ENCODE assay signal across 8 mouse cellular contexts in genomic region chr7:44895206-44895592, GRCm38 (mm10). TPM values are rescaled to one million over a fixed set of nuclear protein-coding genes. Genes with fewer than 3 reads are reported as not detected.
DNase-seq lines count a peak whose midpoint lies in the region; ATAC-seq and TF ChIP-seq lines count a peak whose summit lies in the region.

No protein-coding gene starts in this region.

- peaks cover 24% of the 10 kb centered on the region for H3K36me3 ChIP-seq in heart, embryonic 13.5 days
- H3K36me3 ChIP-seq in MEL (ENCODE audit: control insufficient read depth in 1 of 2, insufficient read depth in 2 of 2, low read length in 2 of 2): peaks cover 0 to 10% of the 10 kb centered on the region in 2 experiments; a peak in 2 of 4 replicates
- peaks cover 15% of the 10 kb centered on the region for H3K36me3 ChIP-seq in forebrain, postnatal 0 days (ENCODE audit: insufficient read depth)
- peaks cover 12% of the 10 kb centered on the region for H3K36me3 ChIP-seq in liver, embryonic 16.5 days (ENCODE audit: control insufficient read depth, insufficient read depth)

- no peaks in the 10 kb centered on the region for H3K27me3 ChIP-seq in heart, embryonic 13.5 days (replicated peaks)
- H3K27me3 ChIP-seq in MEL (ENCODE audit: control insufficient read depth in 1 of 2, insufficient read depth in 2 of 2, low read length in 2 of 2): no peaks in the 10 kb centered on the region
- H3K27me3 ChIP-seq in forebrain, postnatal 0 days (ENCODE audit: insufficient read depth, low read length): no peaks in the 10 kb centered on the region
- no peaks in the 10 kb centered on the region for H3K27me3 ChIP-seq in liver, embryonic 16.5 days (ENCODE audit: control insufficient read depth, insufficient read depth, low read depth, low read length)

- H3K79me2 ChIP-seq in MEL (ENCODE audit: control insufficient read depth, insufficient read depth, low read length, poor library complexity): peaks cover 20% of the 10 kb centered on the region

- TF ChIP-seq RAD21 in MEL (IDR thresholded peaks at IDR 0.05; ENCODE audit: low read depth, low read length): no peak

- peaks cover 53% of the 10 kb centered on the region for H3K4me1 ChIP-seq in heart, embryonic 13.5 days
- H3K4me1 ChIP-seq in MEL (ENCODE audit: control insufficient read depth in 1 of 2, insufficient read depth in 2 of 2, low read length in 2 of 2): peaks cover 0 to 25% of the 10 kb centered on the region in 2 experiments; a peak in 2 of 4 replicates
- peaks cover 38% of the 10 kb centered on the region for H3K4me1 ChIP-seq in forebrain, postnatal 0 days (ENCODE audit: insufficient read depth)
- peaks cover 50% of the 10 kb centered on the region for H3K4me1 ChIP-seq in liver, embryonic 16.5 days (ENCODE audit: control insufficient read depth, low read depth, low read length)

- no peak for DNase-seq in heart, adult 9 months (ENCODE audit: low spot score in 2 of 2)
- DNase-seq in MEL (ENCODE audit: low read depth, low spot score): no peak
- DNase-seq in forebrain, postnatal 0 days: no peak
- no peak for DNase-seq in frontal cortex, postnatal 14 days (ENCODE audit: low spot score in 2 of 2)
- no peak for DNase-seq in layer of hippocampus, postnatal 36 days
- DNase-seq in MN1 (ENCODE audit: low spot score): no peak

- H3K27ac ChIP-seq in heart, embryonic 13.5 days (replicated peaks): peak overlapping the region; percentile 89
- H3K27ac ChIP-seq in MEL (ENCODE audit: control insufficient read depth, low read depth, low read length): peak overlapping the region; percentile 59
- peak overlapping the region; percentile 92 for H3K27ac ChIP-seq in forebrain, postnatal 0 days (ENCODE audit: low read depth, low read length)
- no peak overlapping the region for H3K27ac ChIP-seq in liver, embryonic 16.5 days (ENCODE audit: low read length)

- no peak overlapping the region for H3K9ac ChIP-seq in heart, embryonic 13.5 days
- no peak overlapping the region for H3K9ac ChIP-seq in MEL (ENCODE audit: control insufficient read depth, low read depth, low read length, poor library complexity, severe bottlenecking)
- H3K9ac ChIP-seq in forebrain, postnatal 0 days: peak overlapping the region; percentile 64; the same call in 1 of the 2 replicates
- H3K9ac ChIP-seq in liver, embryonic 16.5 days (ENCODE audit: low read depth, low read length): no peak overlapping the region

- no peak for TF ChIP-seq EP300 in MEL (IDR thresholded peaks at IDR 0.05; ENCODE audit: low read depth in 1 of 2, low read length in 2 of 2)

- no peak for ATAC-seq in heart, embryonic 13.5 days (ENCODE audit: extremely low read depth, insufficient number of reproducible peaks, low FRiP score, low TSS enrichment)
- no peak for ATAC-seq in forebrain, postnatal 0 days
- ATAC-seq in liver, embryonic 16.5 days (ENCODE audit: low read depth): no peak

- no peaks in the 10 kb centered on the region for H3K9me3 ChIP-seq in heart, embryonic 13.5 days
- H3K9me3 ChIP-seq in MEL (replicated peaks; ENCODE audit: insufficient read depth, low read length): no peaks in the 10 kb centered on the region
- H3K9me3 ChIP-seq in forebrain, postnatal 0 days (ENCODE audit: low read length): no peaks in the 10 kb centered on the region
- no peaks in the 10 kb centered on the region for H3K9me3 ChIP-seq in liver, embryonic 16.5 days (replicated peaks; ENCODE audit: control insufficient read depth, low read length)

- no peak for TF ChIP-seq CTCF in MEL (IDR thresholded peaks at IDR 0.05 in 2 of 3, conservative IDR thresholded peaks at IDR 0.05 in 1 of 3; ENCODE audit: control insufficient read depth in 1 of 3, insufficient read depth in 1 of 3, low read depth in 2 of 3, low read length in 3 of 3, poor library complexity in 1 of 3, severe bottlenecking in 1 of 3)
- TF ChIP-seq CTCF in forebrain, postnatal 0 days (IDR thresholded peaks at IDR 0.05; ENCODE audit: low read depth): no peak

- peak overlapping the region; percentile 76 for H3K4me2 ChIP-seq in heart, embryonic 13.5 days
- peak overlapping the region; percentile 71 for H3K4me2 ChIP-seq in forebrain, postnatal 0 days (ENCODE audit: low read depth)
- peak overlapping the region; percentile 83 for H3K4me2 ChIP-seq in liver, embryonic 16.5 days (ENCODE audit: low read depth, low read length)

- TF ChIP-seq POLR2A in MEL (IDR thresholded peaks at IDR 0.05; ENCODE audit: control insufficient read depth in 1 of 2, insufficient read depth in 1 of 2, low read depth in 1 of 2, low read length in 2 of 2, poor library complexity in 1 of 2): no peak

- peak overlapping the region; percentile 67 for H3K4me3 ChIP-seq in heart, embryonic 13.5 days
- H3K4me3 ChIP-seq in MEL (ENCODE audit: control insufficient read depth in 1 of 2, insufficient read depth in 1 of 2, low read depth in 2 of 2, low read length in 2 of 2): peak overlapping the region; percentile 72 to 88
- H3K4me3 ChIP-seq in forebrain, postnatal 0 days (ENCODE audit: low read depth, low read length): peak overlapping the region; percentile 62
- H3K4me3 ChIP-seq in liver, embryonic 16.5 days (ENCODE audit: low read depth, low read length): peak overlapping the region; percentile 69; the same call in 1 of the 2 replicates

- 75% methylated on average over 7 of the region's 7 CpGs for WGBS in heart, embryonic 13.5 days
- WGBS in forebrain, postnatal 0 days: 13% methylated on average over 7 of the region's 7 CpGs
- 74% methylated on average over 7 of the region's 7 CpGs for WGBS in liver, embryonic 16.5 days (ENCODE audit: insufficient replicate concordance)

TF ChIP-seq in MEL, 35 proteins besides CTCF, POLR2A, EP300 and RAD21 (continues in another document):
- TF ChIP-seq NRF1 (IDR thresholded peaks at IDR 0.05; ENCODE audit: insufficient read depth, low read depth, low read length, poor library complexity, severe bottlenecking) (no peak), GATA1 (IDR thresholded peaks at IDR 0.05; ENCODE audit: low read depth, low read length) (no peak), TAL1 (IDR thresholded peaks at IDR 0.05; ENCODE audit: low read length) (no peak), MYC (IDR thresholded peaks at IDR 0.05; ENCODE audit: low read depth, low read length) (no peak), CHD2 (IDR thresholded peaks at IDR 0.05; ENCODE audit: low read length) (no peak), UBTF (IDR thresholded peaks at IDR 0.05; ENCODE audit: borderline replicate concordance, insufficient read depth, low read depth, low read length) (no peak)

RNA-seq across cellular contexts. Expression of gene Fuz, which starts 0.7 kb away (rescaled TPM):
- polyA plus RNA-seq in heart, embryonic 13.5 days (2015; fragmentation: Nextera tagmentation; extraction: Ambion mirVana): 13.6 and 14.6 TPM in 2 replicates
- 6.8 and 9.4 TPM in 2 replicates for total RNA-seq in MEL (2012; rRNA removed)
- polyA plus RNA-seq in MEL (2012; ENCODE audit: insufficient read depth in 1 of 2, insufficient read length in 2 of 2, low read depth in 1 of 2, low replicate concordance in 2 of 2, missing spikeins in 1 of 2): 10 to 100 TPM in 1 of 2 experiments, not detected in 1; 18.1 TPM
- total RNA-seq in forebrain, postnatal 0 days (2014; rRNA removed): 17.0 and 22.3 TPM in 2 replicates
- polyA plus RNA-seq in forebrain, postnatal 0 days (2015; fragmentation: Nextera tagmentation; extraction: Ambion mirVana): 13.8 and 16.6 TPM in 2 replicates
- polyA plus RNA-seq in liver, embryonic 16.5 days (2015; fragmentation: Nextera tagmentation; extraction: Ambion mirVana): 5.9 and 6.6 TPM in 2 replicates
- total RNA-seq in layer of hippocampus, postnatal 36 days (2021): 10 to 100 TPM; 23.8 to 29.1 TPM

RNA-seq across cellular contexts. Expression of gene Med25, which starts 2.7 kb away (rescaled TPM):
- 72.6 and 73.1 TPM in 2 replicates for polyA plus RNA-seq in heart, embryonic 13.5 days (2015; fragmentation: Nextera tagmentation; extraction: Ambion mirVana)
- total RNA-seq in MEL (2012; rRNA removed): 50.5 and 53.9 TPM in 2 replicates
- 100 to 1,000 TPM in 1 of 2 experiments, not detected in 1; 118 TPM for polyA plus RNA-seq in MEL (2012; ENCODE audit: insufficient read depth in 1 of 2, insufficient read length in 2 of 2, low read depth in 1 of 2, low replicate concordance in 2 of 2, missing spikeins in 1 of 2)
- 113 and 148 TPM in 2 replicates for total RNA-seq in forebrain, postnatal 0 days (2014; rRNA removed)
- polyA plus RNA-seq in forebrain, postnatal 0 days (2015; fragmentation: Nextera tagmentation; extraction: Ambion mirVana): 142 and 151 TPM in 2 replicates
- 44.7 and 53.0 TPM in 2 replicates for polyA plus RNA-seq in liver, embryonic 16.5 days (2015; fragmentation: Nextera tagmentation; extraction: Ambion mirVana)
- 100 to 1,000 TPM in 1 of 2 experiments, 10 to 100 TPM in 1; 97.2 to 113 TPM for total RNA-seq in layer of hippocampus, postnatal 36 days (2021)

RNA-seq across cellular contexts. Expression of gene Ptov1, which starts 25.6 kb away (rescaled TPM):
- 256 and 266 TPM in 2 replicates for polyA plus RNA-seq in heart, embryonic 13.5 days (2015; fragmentation: Nextera tagmentation; extraction: Ambion mirVana)
- 44.1 and 46.4 TPM in 2 replicates for total RNA-seq in MEL (2012; rRNA removed)
- polyA plus RNA-seq in MEL (2012; ENCODE audit: insufficient read depth in 1 of 2, insufficient read length in 2 of 2, low read depth in 1 of 2, low replicate concordance in 2 of 2, missing spikeins in 1 of 2): 100 to 1,000 TPM in 1 of 2 experiments, not detected in 1; 168 TPM
- 404 and 498 TPM in 2 replicates for total RNA-seq in forebrain, postnatal 0 days (2014; rRNA removed)
- 495 and 513 TPM in 2 replicates for polyA plus RNA-seq in forebrain, postnatal 0 days (2015; fragmentation: Nextera tagmentation; extraction: Ambion mirVana)
- polyA plus RNA-seq in liver, embryonic 16.5 days (2015; fragmentation: Nextera tagmentation; extraction: Ambion mirVana): 34.8 and 43.4 TPM in 2 replicates
- total RNA-seq in layer of hippocampus, postnatal 36 days (2021): 100 to 1,000 TPM; 346 to 359 TPM

RNA-seq across cellular contexts. Expression of gene Ap2a1, which starts 34.1 kb away (rescaled TPM):
- 55.5 and 56.8 TPM in 2 replicates for polyA plus RNA-seq in heart, embryonic 13.5 days (2015; fragmentation: Nextera tagmentation; extraction: Ambion mirVana)
- total RNA-seq in MEL (2012; rRNA removed): 54.0 and 54.4 TPM in 2 replicates
- polyA plus RNA-seq in MEL (2012; ENCODE audit: insufficient read depth in 1 of 2, insufficient read length in 2 of 2, low read depth in 1 of 2, low replicate concordance in 2 of 2, missing spikeins in 1 of 2): 100 to 1,000 TPM in 1 of 2 experiments, 10 to 100 TPM in 1; 73.1 to 107 TPM
- 140 and 175 TPM in 2 replicates for total RNA-seq in forebrain, postnatal 0 days (2014; rRNA removed)
- polyA plus RNA-seq in forebrain, postnatal 0 days (2015; fragmentation: Nextera tagmentation; extraction: Ambion mirVana): 101 and 113 TPM in 2 replicates
- 63.3 and 63.7 TPM in 2 replicates for polyA plus RNA-seq in liver, embryonic 16.5 days (2015; fragmentation: Nextera tagmentation; extraction: Ambion mirVana)
- 100 to 1,000 TPM; 295 to 305 TPM for total RNA-seq in layer of hippocampus, postnatal 36 days (2021)

RNA-seq across cellular contexts. Expression of gene Pnkp, which starts 38.3 kb away (rescaled TPM):
- 24.0 and 24.3 TPM in 2 replicates for polyA plus RNA-seq in heart, embryonic 13.5 days (2015; fragmentation: Nextera tagmentation; extraction: Ambion mirVana)
- 39.3 and 49.9 TPM in 2 replicates for total RNA-seq in MEL (2012; rRNA removed)
- 10 to 100 TPM in 1 of 2 experiments, not detected in 1; 45.6 TPM for polyA plus RNA-seq in MEL (2012; ENCODE audit: insufficient read depth in 1 of 2, insufficient read length in 2 of 2, low read depth in 1 of 2, low replicate concordance in 2 of 2, missing spikeins in 1 of 2)
- 30.5 and 31.0 TPM in 2 replicates for total RNA-seq in forebrain, postnatal 0 days (2014; rRNA removed)
- polyA plus RNA-seq in forebrain, postnatal 0 days (2015; fragmentation: Nextera tagmentation; extraction: Ambion mirVana): 27.2 and 29.8 TPM in 2 replicates
- polyA plus RNA-seq in liver, embryonic 16.5 days (2015; fragmentation: Nextera tagmentation; extraction: Ambion mirVana): 23.4 and 24.3 TPM in 2 replicates
- total RNA-seq in layer of hippocampus, postnatal 36 days (2021): 10 to 100 TPM; 27.1 to 27.2 TPM
